ENCODE assay signal across 17 mouse cellular contexts in the genomic region with DNA sequence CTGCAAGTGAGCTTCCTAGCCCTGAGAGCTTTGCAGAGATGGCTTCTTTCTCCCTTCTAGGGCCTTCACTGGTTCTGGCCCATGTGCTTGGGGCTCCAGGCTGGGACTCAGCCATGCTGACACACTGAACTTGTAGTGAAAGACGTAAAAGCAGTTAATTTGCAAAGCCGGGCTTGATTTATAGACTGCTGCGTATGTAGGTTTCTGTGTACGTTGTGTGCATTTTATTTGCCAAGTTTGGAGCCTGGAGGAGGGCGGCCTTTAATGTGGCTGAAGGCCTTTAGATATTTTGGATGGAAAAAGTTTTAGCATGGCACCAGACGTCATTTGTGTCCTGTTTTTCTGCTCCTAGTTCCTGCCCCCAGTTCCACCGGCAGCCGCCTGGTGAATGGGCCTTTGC. TPM values are rescaled to one million over a fixed set of nuclear protein-coding genes. Genes with fewer than 3 reads are reported as not detected.
A peak's percentile ranks its signal among the peaks of the same experiment; 100 is the strongest.
DNase-seq lines count a peak whose midpoint lies in the region; ATAC-seq and TF ChIP-seq lines count a peak whose summit lies in the region.
"Had no signal": no experiment of that assay in that cellular context is flagged by ENCODE, and none has a peak within 500 bp of the region (broad histone marks: within the 10 kb centered on the region; RNA-seq: fewer than 3 reads in every experiment).

No protein-coding gene starts in this region.

- intact Hi-C loops in left cerebral cortex, postnatal 4 days (cut with DNase I): loop anchor here (5.0 kb wide), 1 partner anchor 132 kb away; no protein-coding TSS in a partner anchor

- no peak for TF ChIP-seq CTCF in stomach, postnatal 0 days (IDR thresholded peaks at IDR 0.05; ENCODE audit: low read depth)

- no peak overlapping the region for H3K9ac ChIP-seq in hindbrain, embryonic 13.5 days
- H3K9ac ChIP-seq in midbrain, embryonic 11.5 days (ENCODE audit: low read length): no peak overlapping the region
- no peak overlapping the region for H3K9ac ChIP-seq in limb, embryonic 12.5 days (replicated peaks)
- H3K9ac ChIP-seq in stomach, postnatal 0 days (ENCODE audit: low read length): peak overlapping the region; percentile 35
- H3K9ac ChIP-seq: forebrain, embryonic 15.5 days; hindbrain, embryonic 14.5 days; midbrain, embryonic 13.5 days had no signal

- peaks cover 66% of the 10 kb centered on the region for H3K4me1 ChIP-seq in hindbrain, embryonic 10.5 days (replicated peaks)
- H3K4me1 ChIP-seq in hindbrain, embryonic 13.5 days (replicated peaks): peaks cover 23% of the 10 kb centered on the region
- H3K4me1 ChIP-seq in midbrain, embryonic 10.5 days: peaks cover 63% of the 10 kb centered on the region
- H3K4me1 ChIP-seq in midbrain, embryonic 11.5 days (ENCODE audit: control insufficient read depth, insufficient read depth, low read length): peaks cover 26% of the 10 kb centered on the region
- peaks cover 86% of the 10 kb centered on the region for H3K4me1 ChIP-seq in limb, embryonic 12.5 days (replicated peaks)
- H3K4me1 ChIP-seq in stomach, postnatal 0 days (replicated peaks; ENCODE audit: control insufficient read depth, insufficient read depth): peaks cover 7% of the 10 kb centered on the region; the same call in 1 of the 2 replicates

- peak overlapping the region; percentile 89 for H3K27ac ChIP-seq in hindbrain, embryonic 10.5 days
- H3K27ac ChIP-seq in hindbrain, embryonic 13.5 days: no peak overlapping the region
- peak overlapping the region; percentile 84 for H3K27ac ChIP-seq in midbrain, embryonic 10.5 days (replicated peaks)
- no peak overlapping the region for H3K27ac ChIP-seq in midbrain, embryonic 11.5 days (ENCODE audit: low read depth, low read length)
- H3K27ac ChIP-seq in limb, embryonic 12.5 days: peak overlapping the region; percentile 96
- no peak overlapping the region for H3K27ac ChIP-seq in stomach, postnatal 0 days (replicated peaks)
- H3K27ac ChIP-seq: forebrain, embryonic 15.5 days; hindbrain, embryonic 14.5 days; midbrain, embryonic 13.5 days had no signal

- H3K4me2 ChIP-seq in hindbrain, embryonic 13.5 days: no peak overlapping the region
- H3K4me2 ChIP-seq in midbrain, embryonic 11.5 days: no peak overlapping the region
- H3K4me2 ChIP-seq in limb, embryonic 12.5 days: no peak overlapping the region
- H3K4me2 ChIP-seq in stomach, postnatal 0 days (replicated peaks; ENCODE audit: low read depth): no peak overlapping the region
- H3K4me2 ChIP-seq: forebrain, embryonic 15.5 days; hindbrain, embryonic 14.5 days; midbrain, embryonic 13.5 days had no signal

- TF ChIP-seq EP300 in stomach, postnatal 0 days (optimal IDR thresholded peaks at IDR 0.05): no peak

- H3K36me3 ChIP-seq in hindbrain, embryonic 10.5 days: peaks cover 52% of the 10 kb centered on the region
- H3K36me3 ChIP-seq in hindbrain, embryonic 13.5 days: peaks cover 27% of the 10 kb centered on the region
- H3K36me3 ChIP-seq in midbrain, embryonic 10.5 days: peaks cover 49% of the 10 kb centered on the region
- H3K36me3 ChIP-seq in midbrain, embryonic 11.5 days (ENCODE audit: control insufficient read depth, insufficient read depth, low read length): peaks cover 7% of the 10 kb centered on the region
- peaks cover 23% of the 10 kb centered on the region; the same call in 1 of the 2 replicates for H3K36me3 ChIP-seq in limb, embryonic 12.5 days
- H3K36me3 ChIP-seq in stomach, postnatal 0 days (ENCODE audit: control insufficient read depth, insufficient read depth, low read length): no peaks in the 10 kb centered on the region

- ATAC-seq in hindbrain, embryonic 13.5 days (ENCODE audit: low FRiP score): no peak
- ATAC-seq in midbrain, embryonic 11.5 days (ENCODE audit: low FRiP score): no peak
- ATAC-seq in limb, embryonic 12.5 days (ENCODE audit: insufficient number of reproducible peaks, insufficient read depth, low FRiP score, low TSS enrichment, low read depth): no peak
- no peak for ATAC-seq in stomach, postnatal 0 days (ENCODE audit: low FRiP score, low TSS enrichment)
- ATAC-seq: forebrain, embryonic 15.5 days; lung, postnatal 0 days; midbrain, embryonic 13.5 days had no signal

- no peaks in the 10 kb centered on the region for H3K9me3 ChIP-seq in hindbrain, embryonic 10.5 days
- no peaks in the 10 kb centered on the region for H3K9me3 ChIP-seq in hindbrain, embryonic 13.5 days
- H3K9me3 ChIP-seq in midbrain, embryonic 10.5 days (replicated peaks): no peaks in the 10 kb centered on the region
- H3K9me3 ChIP-seq in midbrain, embryonic 11.5 days (ENCODE audit: control insufficient read depth, low read length): no peaks in the 10 kb centered on the region
- no peaks in the 10 kb centered on the region for H3K9me3 ChIP-seq in limb, embryonic 12.5 days
- H3K9me3 ChIP-seq in stomach, postnatal 0 days (ENCODE audit: control insufficient read depth, low read length): no peaks in the 10 kb centered on the region
- H3K9me3 ChIP-seq: forebrain, embryonic 15.5 days; midbrain, embryonic 13.5 days had no signal

- no peak for DNase-seq in hindbrain, embryonic 10.5 days (ENCODE audit: low spot score)
- DNase-seq in midbrain, embryonic 10.5 days (ENCODE audit: low spot score): no peak
- DNase-seq in midbrain, embryonic 11.5 days (ENCODE audit: low spot score, missing footprints): no peak
- no peak for DNase-seq in stomach, postnatal 0 days (ENCODE audit: low spot score)
- no peak for DNase-seq in left cerebral cortex, postnatal 4 days
- no peak for DNase-seq in thymus, adult 18-20 months
- DNase-seq: cerebellum, adult 9-10 months; gastrocnemius, postnatal 14 days; kidney, postnatal 25 days; right cerebral cortex, postnatal 4 days had no signal

- H3K4me3 ChIP-seq in hindbrain, embryonic 10.5 days: no peak overlapping the region
- no peak overlapping the region for H3K4me3 ChIP-seq in hindbrain, embryonic 13.5 days
- H3K4me3 ChIP-seq in midbrain, embryonic 10.5 days: no peak overlapping the region
- no peak overlapping the region for H3K4me3 ChIP-seq in midbrain, embryonic 11.5 days (ENCODE audit: low read depth, low read length)
- no peak overlapping the region for H3K4me3 ChIP-seq in limb, embryonic 12.5 days (replicated peaks)
- H3K4me3 ChIP-seq in stomach, postnatal 0 days (ENCODE audit: low read depth, low read length): no peak overlapping the region
- H3K4me3 ChIP-seq: forebrain, embryonic 15.5 days; midbrain, embryonic 13.5 days had no signal

- WGBS in hindbrain, embryonic 10.5 days: 61% methylated on average over 8 of the region's 8 CpGs
- WGBS in hindbrain, embryonic 13.5 days: 64% methylated on average over 8 of the region's 8 CpGs
- 66% methylated on average over 8 of the region's 8 CpGs for WGBS in midbrain, embryonic 10.5 days
- WGBS in midbrain, embryonic 11.5 days: 73% methylated on average over 8 of the region's 8 CpGs
- 19% methylated on average over 8 of the region's 8 CpGs for WGBS in limb, embryonic 12.5 days
- WGBS in stomach, postnatal 0 days: 43% methylated on average over 8 of the region's 8 CpGs

- H3K27me3 ChIP-seq in hindbrain, embryonic 10.5 days (ENCODE audit: insufficient read depth, poor library complexity, severe bottlenecking): no peaks in the 10 kb centered on the region
- no peaks in the 10 kb centered on the region for H3K27me3 ChIP-seq in hindbrain, embryonic 13.5 days
- no peaks in the 10 kb centered on the region for H3K27me3 ChIP-seq in midbrain, embryonic 10.5 days (ENCODE audit: low read depth, poor library complexity, severe bottlenecking)
- H3K27me3 ChIP-seq in midbrain, embryonic 11.5 days (ENCODE audit: control insufficient read depth, insufficient read depth, low read length): no peaks in the 10 kb centered on the region
- no peaks in the 10 kb centered on the region for H3K27me3 ChIP-seq in limb, embryonic 12.5 days
- no peaks in the 10 kb centered on the region for H3K27me3 ChIP-seq in stomach, postnatal 0 days (ENCODE audit: control insufficient read depth, insufficient read depth, low read length)
- H3K27me3 ChIP-seq: forebrain, embryonic 15.5 days; midbrain, embryonic 13.5 days had no signal

RNA-seq across cellular contexts. Expression of a gene that starts 7.3 kb away (rescaled TPM):
- 17.7 and 19.7 TPM in 2 replicates for polyA plus RNA-seq in hindbrain, embryonic 10.5 days (2016; fragmentation: Nextera tagmentation; extraction: Ambion mirVana)
- 16.9 and 19.5 TPM in 2 replicates for polyA plus RNA-seq in hindbrain, embryonic 13.5 days (2015; fragmentation: Nextera tagmentation; extraction: Ambion mirVana)
- polyA plus RNA-seq in midbrain, embryonic 10.5 days (2016; fragmentation: Nextera tagmentation; extraction: Ambion mirVana): 15.8 and 20.3 TPM in 2 replicates
- 13.9 and 16.6 TPM in 2 replicates for polyA plus RNA-seq in midbrain, embryonic 11.5 days (2014; fragmentation: Nextera tagmentation; extraction: Ambion mirVana)
- polyA plus RNA-seq in limb, embryonic 12.5 days (2016; fragmentation: Nextera tagmentation; extraction: Ambion mirVana): 29.4 and 33.3 TPM in 2 replicates
- polyA plus RNA-seq in stomach, postnatal 0 days (2015; fragmentation: Nextera tagmentation; extraction: Ambion mirVana): 17.7 and 19.4 TPM in 2 replicates
- 10 to 100 TPM in 1 of 2 experiments, 1 to 10 TPM in 1; 9.4 to 11.5 TPM for total RNA-seq in left cerebral cortex, postnatal 4 days (2021)

RNA-seq across cellular contexts. Expression of a gene that starts 41.2 kb away (rescaled TPM):
- polyA plus RNA-seq in hindbrain, embryonic 10.5 days (2016; fragmentation: Nextera tagmentation; extraction: Ambion mirVana): 1.1 and 3.0 TPM in 2 replicates
- 1.1 and 2.5 TPM in 2 replicates for polyA plus RNA-seq in hindbrain, embryonic 13.5 days (2015; fragmentation: Nextera tagmentation; extraction: Ambion mirVana)
- polyA plus RNA-seq in midbrain, embryonic 10.5 days (2016; fragmentation: Nextera tagmentation; extraction: Ambion mirVana): 1.9 TPM in 2 replicates
- polyA plus RNA-seq in midbrain, embryonic 11.5 days (2014; fragmentation: Nextera tagmentation; extraction: Ambion mirVana): 0.77 and 2.0 TPM in 2 replicates
- polyA plus RNA-seq in limb, embryonic 12.5 days (2016; fragmentation: Nextera tagmentation; extraction: Ambion mirVana): 14.3 and 17.3 TPM in 2 replicates
- polyA plus RNA-seq in stomach, postnatal 0 days (2015; fragmentation: Nextera tagmentation; extraction: Ambion mirVana): 8.0 and 11.7 TPM in 2 replicates
- 1 to 10 TPM in 1 of 2 experiments, not detected in 1; 1.3 TPM for total RNA-seq in left cerebral cortex, postnatal 4 days (2021)
- total RNA-seq: left cerebral cortex, adult 18-20 months had no signal

Comparison
In these comparisons a context has a peak if more than half of its experiments do, and no peak if none do; other contexts are left out.
1. H3K27ac ChIP-seq: peak in hindbrain, embryonic 10.5 days (single experiment), midbrain, embryonic 10.5 days (single experiment) and limb, embryonic 12.5 days (single experiment); none in hindbrain, embryonic 13.5 days (single experiment), midbrain, embryonic 11.5 days (single experiment) and stomach, postnatal 0 days (single experiment).